Mouse (Mus musculus) heart, postnatal 25 days (tissue): ENCODE measurements around the gene Slit3. TPM values are rescaled to one million over a fixed set of nuclear protein-coding genes. Genes with fewer than 3 reads are reported as not detected.

Experiments
- DNase-seq: peaks from one replicate; pipeline ENCODE4 v3.0.0; 2022; ENCODE audit warnings: low spot score
- intact Hi-C: fragments of 180-260 bp; cut with DNase I; formaldehyde crosslinking; loops from one replicate; pipeline ENCODE4 v1.15.1; 2025
- total RNA-seq, 2 experiments: library from RNA; stranded (reverse); gene quantifications; 2 replicates each; pipeline ENCODE4 v1.2.3; 2021

Gene Slit3
- total RNA-seq, 2 experiments from 2014 or later, result 12.7 to 15.4 TPM

DNA sequence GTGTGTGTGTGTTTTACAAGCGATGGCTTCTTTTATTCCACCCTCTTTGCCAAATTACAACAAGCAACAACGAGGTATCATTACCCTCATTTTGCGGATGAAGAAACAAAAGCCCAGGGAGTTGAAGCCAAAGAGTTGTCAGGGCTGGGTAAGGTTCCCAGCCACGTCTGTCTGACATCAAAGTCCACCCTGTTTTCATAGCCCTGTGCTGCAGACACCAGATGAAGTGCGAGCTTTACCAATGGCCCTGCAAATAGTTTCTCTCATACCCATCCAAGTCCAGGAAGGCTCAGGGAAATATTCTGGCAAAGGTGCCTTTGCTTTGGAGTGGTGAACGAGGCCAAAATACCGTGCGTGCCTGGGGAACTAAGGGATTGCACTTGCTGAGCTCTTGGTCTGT is 58.3 kb downstream of the Slit3 start:
- intact Hi-C loops, result no loop called here
- no peak for DNase-seq

DNA sequence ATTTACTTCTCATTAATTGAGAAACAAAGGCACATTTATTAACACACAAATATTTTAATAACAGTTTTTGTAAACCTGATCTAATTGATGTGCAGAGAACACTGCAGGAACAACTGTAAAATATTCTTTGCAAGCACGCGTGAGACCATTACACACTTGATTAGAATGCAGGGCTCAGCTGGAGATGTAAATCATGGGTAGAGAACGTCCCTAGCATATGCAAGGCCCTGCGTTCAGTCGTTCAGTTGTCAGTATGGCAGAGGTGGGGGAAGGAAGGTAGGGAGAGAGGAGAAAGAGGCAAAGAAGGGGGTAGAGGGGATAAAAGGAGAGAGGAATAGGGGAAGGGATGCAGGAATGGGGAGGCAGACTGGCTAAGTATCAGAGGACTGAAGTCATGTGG is 61.9 kb downstream of the Slit3 start:
- intact Hi-C loops, result no loop called here
- DNase-seq, result no peak

DNA sequence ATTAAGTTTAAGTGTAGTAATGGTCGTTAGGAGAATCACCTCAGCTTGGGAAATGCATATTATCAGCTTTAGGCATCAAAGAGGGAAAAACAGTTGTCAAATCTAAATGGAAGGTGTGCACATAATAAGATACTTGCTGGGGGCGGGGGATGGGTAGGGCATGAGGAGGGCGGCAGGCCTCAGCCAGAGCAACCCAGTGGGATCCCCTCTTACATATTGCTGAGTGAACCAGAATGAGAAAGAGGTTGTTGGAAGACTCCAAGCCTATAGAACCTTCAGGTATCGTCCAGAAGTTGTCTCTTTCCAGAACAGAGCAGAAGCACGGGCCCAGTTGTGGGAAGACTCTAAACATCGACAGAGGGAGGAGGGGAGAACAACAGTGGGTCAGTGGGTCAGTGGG is 73.8 kb downstream of the Slit3 start:
- intact Hi-C loops, result no loop called here
- DNase-seq, result no peak

DNA sequence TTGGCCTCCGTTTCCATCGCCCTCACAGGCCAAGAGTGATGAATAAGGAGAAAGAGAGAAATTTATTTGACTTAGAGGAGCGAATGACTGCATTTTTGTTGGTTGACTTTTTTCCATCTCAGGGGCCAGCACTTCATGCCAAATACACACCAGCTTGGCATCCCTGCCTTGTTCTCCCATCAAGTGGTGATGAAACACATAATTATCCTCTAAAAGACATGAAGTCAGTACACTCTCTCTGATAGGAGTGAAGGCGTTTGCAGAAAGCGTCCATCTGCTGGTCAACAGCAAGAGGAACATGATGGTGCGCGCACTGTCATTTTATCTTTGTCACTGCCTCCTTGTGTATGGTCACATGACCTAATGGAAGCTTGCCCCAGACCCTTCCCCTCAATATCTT is 75.8 kb downstream of the Slit3 start:
- peak; percentile 53 for DNase-seq
- intact Hi-C loops, result no loop called here

DNA sequence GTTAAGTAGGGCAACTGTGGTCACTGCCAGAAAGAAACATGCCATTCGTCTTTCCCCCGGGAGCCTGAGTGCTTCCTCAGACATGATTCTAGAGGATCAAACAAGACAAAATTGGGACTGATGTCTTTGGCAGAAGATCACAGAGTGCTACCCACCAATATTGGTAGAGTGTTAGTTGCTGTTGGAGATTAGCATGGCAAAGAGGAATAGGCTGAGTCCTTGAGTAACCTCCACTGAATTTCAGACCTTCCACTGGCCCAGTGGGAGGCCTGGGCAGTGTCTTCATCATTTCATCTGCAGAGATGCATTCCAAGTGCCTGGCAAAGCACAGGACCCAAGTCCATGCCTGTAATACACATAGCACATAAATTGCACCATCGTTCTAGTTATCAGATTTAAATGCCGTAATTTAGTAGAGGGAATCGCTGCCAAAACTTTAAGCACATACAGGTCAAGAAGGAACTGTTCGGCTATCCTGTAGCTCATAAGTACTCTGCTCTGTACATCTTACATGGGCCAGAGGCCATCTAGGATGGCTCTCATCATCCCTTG is 77.6 kb downstream of the Slit3 start:
- no peak for DNase-seq
- intact Hi-C loops, result no loop called here

DNA sequence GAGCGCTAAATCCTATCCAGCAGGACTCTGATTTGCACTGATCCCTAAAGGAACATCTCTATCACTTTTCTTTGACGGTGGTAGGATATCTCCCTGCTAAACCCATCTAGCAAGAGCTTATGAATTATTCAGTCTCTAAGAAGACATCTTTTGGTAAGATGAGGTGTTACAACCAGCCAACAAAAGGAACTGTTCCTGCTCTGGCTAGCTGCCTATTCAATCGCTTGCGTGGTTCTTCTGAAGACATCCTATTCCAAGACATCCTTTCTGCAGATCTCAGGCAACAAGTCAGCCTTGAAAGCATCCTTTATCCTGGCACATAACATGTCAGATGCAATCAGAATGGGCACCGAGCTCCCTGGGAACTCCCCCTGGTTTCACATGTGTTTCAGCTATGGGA is 81.3 kb downstream of the Slit3 start:
- DNase-seq, result no peak
- intact Hi-C loops, result no loop called here

DNA sequence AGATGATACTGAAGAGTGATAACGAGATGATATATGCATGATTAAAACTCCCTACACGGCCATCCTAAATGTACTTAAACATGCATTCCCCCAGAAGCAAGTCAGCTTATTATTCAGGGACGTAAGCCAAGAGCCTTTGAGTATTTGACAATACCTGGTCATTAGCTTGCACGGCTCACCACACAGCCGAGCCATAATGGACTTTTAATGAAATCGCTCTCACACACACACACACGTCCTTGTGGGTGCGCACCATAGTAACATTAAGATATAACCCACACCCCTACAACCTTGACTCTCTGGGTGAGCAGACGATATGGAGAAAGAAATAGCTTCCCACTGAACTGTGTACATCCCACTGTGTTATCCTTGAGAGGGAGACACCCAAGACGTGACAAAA is 82.6 kb downstream of the Slit3 start:
- intact Hi-C loops, result no loop called here
- no peak for DNase-seq

DNA sequence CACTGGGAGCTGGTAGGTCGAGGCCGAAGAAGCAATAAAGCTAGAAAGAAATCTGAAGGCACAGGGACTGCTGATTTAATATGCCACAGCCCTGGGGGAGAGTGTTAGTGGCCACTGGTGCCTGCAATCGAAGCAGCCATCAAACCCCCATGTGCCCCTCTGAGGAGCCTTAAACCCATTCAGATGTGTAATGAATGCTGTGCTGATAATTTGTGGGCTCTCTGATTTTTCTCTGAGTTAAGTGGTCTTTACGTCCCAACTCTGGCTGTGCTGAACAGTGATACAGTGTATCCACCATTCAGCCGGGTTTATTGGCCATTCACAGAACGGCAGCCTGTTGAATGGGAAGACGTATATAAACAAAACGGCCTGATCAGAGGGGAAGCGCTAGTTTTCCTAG is 83.1 kb downstream of the Slit3 start:
- intact Hi-C loops, result no loop called here
- DNase-seq, result no peak

GRCm38 (mm10) chr11:35210728-35211682 is 90.0 kb downstream of the Slit3 start:
- no peak for DNase-seq
- intact Hi-C loops, result no loop called here

DNA sequence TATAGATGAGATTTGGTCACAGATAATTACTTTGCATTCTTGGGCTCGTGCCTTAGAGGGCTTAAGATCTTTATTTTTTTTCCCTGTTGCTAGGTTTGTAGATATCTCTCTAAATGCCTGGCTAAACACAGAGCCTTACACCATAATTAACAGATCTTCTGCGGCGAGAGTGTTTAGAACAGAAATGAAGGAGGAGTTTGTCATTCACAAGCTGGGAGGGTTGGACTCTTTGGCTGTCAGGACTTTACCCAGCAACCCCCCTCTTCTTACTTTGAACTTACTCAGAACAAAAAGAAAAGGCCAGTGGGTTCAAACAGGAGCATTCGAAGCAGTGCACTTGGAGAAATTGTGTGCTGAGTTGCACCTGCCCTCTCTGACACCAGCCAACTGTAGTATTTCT is 103.0 kb downstream of the Slit3 start:
- intact Hi-C loops, result no loop called here

GRCm38 (mm10) chr11:35231361-35232090 is 110.5 kb downstream of the Slit3 start:
- DNase-seq, result peak; percentile 42
- intact Hi-C loops, result loop anchor here (5.0 kb wide), 1 partner anchor 101 kb away; no protein-coding TSS in a partner anchor

More for the DNA sequence above, 103.0 kb downstream of the Slit3 start:
- no peak for DNase-seq

- intact Hi-C loops, result loop anchor here (5.0 kb wide), 1 partner anchor 100 kb away; no protein-coding TSS in a partner anchor
- DNase-seq, result peak; percentile 48
Observed at GRCm38 (mm10) chr11:35232321-35232720, 111.3 kb downstream of the Slit3 start.

DNA sequence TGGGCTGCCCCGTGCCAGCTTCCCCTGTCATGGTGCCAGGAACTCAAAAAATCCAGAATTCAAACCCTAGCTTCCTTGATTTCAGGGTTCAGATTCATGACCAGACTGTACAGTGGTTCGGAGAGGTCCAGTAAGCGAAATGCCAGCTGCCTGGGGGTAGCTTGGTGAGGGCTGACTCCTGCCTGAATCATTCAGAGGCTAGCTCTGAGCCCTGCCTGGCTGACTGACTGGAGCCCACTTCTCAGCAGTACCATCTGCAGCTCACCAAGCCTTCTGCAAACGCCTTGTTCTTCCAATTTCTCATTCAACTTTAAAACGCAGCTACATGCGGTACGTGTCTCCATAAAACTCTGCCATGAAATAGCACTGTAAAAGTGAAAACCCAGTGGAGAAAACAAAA is 120.4 kb downstream of the Slit3 start:
- no peak for DNase-seq
- intact Hi-C loops, result no loop called here

DNA sequence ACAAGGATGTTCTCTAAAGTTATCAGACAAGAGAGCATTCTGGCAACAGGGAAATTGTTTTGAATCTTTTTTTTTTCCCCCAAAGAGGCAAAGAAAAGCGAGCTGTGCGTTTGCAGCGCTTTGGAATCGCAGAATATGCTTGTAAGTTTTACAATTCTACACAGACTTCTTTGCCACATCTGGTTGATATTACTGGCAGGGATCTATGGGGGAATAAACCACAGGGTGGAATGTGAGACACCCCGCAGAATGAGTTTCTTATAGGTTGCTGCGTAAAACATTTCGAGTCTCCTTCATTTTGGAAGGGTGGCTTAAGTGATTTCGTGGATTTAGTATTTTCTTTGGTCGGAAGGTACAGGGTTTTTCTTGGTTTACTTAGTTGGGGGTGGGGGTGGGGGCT is 122.6 kb downstream of the Slit3 start:
- intact Hi-C loops, result no loop called here
- no peak for DNase-seq

- DNase-seq, result no peak
- intact Hi-C loops, result no loop called here
Observed at GRCm38 (mm10) chr11:35244526-35244925, 123.5 kb downstream of the Slit3 start.

DNA sequence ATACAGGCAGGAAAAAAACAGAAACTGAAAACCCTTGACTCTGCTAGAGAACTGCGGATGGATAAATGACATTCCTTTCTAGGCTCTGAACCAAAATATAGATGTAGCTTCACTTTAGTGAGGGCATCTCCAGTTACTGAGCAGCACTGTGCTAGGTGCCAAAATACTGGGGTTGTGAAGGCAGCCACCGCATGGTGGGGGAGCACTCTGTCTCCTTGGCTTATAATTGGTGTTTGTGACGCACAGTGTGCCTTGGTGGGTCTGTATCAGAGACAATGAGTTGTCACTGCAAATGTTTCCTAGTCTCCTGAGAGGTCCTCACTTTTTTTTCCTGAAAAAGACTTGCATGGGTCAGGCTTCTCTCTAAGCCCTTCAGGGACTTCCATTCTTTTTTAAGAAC is 125.6 kb downstream of the Slit3 start:
- intact Hi-C loops, result no loop called here

GRCm38 (mm10) chr11:35248088-35248487 is 127.1 kb downstream of the Slit3 start:
- intact Hi-C loops, result no loop called here

More for the DNA sequence above, 125.6 kb downstream of the Slit3 start:
- DNase-seq, result no peak

GRCm38 (mm10) chr11:35250871-35251418 is 129.9 kb downstream of the Slit3 start:
- intact Hi-C loops, result no loop called here
- DNase-seq, result no peak

More at GRCm38 (mm10) chr11:35248088-35248487, 127.1 kb downstream of the Slit3 start:
- DNase-seq, result no peak

DNA sequence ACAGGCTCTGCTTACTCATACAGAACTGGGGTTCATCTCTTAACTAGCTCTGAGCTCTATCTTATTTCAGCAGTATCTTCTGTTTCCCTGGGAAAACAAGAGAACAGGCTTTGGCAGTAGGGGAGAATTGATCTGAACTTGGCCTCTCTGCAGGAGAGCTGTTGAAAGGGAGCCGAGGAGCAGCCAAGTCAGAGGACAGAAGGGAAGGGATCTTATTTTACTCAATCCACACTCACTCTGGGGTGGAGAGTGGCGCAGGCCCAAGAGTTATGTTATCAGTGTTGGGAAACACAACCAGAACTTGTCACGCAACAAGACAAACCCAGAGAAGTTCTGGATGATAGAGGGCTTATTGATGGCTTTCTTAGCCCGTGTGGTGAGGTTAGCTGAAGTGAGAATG is 130.9 kb downstream of the Slit3 start:
- intact Hi-C loops, result no loop called here
- peak; percentile 62 for DNase-seq

DNA sequence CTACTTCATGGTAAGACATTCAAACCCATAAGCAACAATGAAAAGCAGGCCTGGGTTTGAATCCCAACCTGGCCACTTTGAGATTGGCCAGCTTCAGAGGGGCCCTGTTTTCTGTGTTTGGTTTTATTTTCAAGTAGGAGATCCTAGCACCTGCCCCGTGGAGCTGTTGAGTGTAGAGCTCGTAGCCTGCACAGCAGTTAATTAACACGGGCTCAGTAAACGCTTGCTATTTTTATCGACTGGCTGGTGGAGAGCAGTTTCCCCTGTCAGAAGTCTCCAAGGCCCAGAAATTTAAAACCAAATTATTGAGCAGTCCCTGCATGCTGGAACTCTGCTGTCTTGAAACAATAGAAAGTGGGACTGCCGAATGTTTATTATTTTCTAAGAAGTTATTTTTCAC is 136.3 kb downstream of the Slit3 start:
- no peak for DNase-seq
- intact Hi-C loops, result no loop called here
